Mouse (Mus musculus): Measurements from ENCODE around the gene Kri1.

- TF ChIP-seq CTCF (IDR thresholded peaks at IDR 0.05; ENCODE audit: low read depth, low read length) (no peak), POLR2A (IDR thresholded peaks at IDR 0.05; ENCODE audit: extremely low read depth, insufficient read depth, low read length) (no peak)
Observed at GRCm38 (mm10) chr9:21320280-21320618, 32.5 kb upstream of the Kri1 start.
